Mouse (Mus musculus): ENCODE measurements at regions not wholly inside any gene's neighbourhood (a gene's known extent, or its start where the extent isn't known, plus 50 kb on each side); places are given as distances from the start of the nearest gene placed in this dataset.

DNA sequence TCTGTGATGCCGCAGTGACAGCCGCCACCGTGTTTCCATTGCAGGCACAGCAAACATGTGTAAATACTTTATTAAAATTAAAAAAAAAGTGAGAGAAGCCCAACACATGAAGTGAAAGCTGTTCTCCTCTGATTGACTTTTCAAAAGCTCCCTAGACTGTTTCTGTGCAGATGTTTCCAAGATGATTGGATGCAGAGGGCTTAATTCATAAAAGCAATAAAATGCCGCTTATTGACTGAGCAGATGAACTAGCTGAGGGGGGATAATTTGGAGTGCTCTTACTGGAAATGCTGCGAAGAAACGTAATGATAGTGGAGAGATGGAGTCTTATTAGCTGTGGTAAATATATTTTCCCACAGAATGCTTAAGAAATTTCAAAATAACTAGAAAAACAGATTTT is 170.4 kb downstream of the Rnf144a start:
- no peak for DNase-seq (ENCODE audit: low read depth, low spot score)

DNA sequence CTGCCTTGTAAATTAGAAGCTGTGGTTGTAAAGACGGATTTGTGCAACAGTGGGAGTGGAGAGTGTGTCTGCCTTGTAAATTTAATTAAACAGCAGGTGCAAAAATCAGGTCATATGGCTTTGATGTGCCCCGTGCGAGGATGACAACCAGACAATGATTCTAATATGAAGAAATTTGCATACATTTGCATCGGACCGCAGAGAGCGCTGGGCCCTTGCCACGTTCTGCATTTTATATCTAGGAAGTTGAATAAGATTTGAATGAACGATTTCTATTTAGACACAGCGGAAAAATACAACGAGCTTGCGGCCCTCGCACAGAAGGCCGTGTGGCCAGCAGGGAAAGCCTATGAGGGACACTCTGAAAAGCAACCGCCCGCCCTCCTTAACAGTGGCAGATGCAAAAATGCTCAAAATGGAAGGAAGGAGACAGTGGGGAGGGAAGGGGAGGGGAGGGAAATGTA is 187.5 kb downstream of the Rnf144a start:
- DNase-seq (ENCODE audit: low read depth, low spot score): peak; percentile 53

DNA sequence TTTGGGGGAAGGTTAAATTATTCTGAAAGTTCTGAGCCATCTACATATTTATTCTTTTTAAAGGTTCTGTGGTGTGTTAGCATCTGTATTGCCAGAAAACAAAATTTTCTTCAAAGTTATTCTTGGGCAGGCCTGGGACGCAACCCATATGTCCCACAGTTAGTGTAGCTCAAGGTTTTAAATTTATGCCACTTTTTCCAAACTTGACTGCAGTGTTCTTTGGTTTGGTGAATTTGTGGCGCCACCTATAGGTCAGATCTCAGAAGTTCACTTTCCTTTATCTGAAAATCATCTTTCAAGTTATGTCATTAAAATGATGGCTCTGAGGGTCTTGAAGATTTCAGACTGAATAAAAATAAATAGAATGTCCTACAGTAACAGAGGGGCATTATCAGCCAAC is 188.7 kb downstream of the Rnf144a start:
- DNase-seq (ENCODE audit: low read depth, low spot score): peak; percentile 69

DNA sequence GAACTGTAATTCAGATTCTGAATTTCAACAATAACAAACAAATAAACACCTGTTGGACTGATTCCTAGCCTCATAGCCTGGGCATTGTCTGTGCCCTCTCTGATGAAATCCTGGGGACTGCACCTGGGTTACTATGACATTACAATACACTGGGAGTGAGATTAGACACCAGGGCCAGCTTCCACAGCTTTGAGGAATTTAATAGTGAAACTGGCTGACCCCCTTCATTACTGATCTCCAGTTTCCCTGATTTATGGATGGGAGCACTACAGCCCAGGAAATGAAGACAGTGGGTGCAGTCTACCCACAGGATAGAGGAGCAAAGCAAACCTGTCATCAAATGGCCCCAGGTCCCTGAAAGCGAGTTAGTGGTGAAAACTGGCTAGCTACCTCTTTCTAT is 202.6 kb downstream of the Rnf144a start:
- no peak for DNase-seq (ENCODE audit: low read depth, low spot score)

DNA sequence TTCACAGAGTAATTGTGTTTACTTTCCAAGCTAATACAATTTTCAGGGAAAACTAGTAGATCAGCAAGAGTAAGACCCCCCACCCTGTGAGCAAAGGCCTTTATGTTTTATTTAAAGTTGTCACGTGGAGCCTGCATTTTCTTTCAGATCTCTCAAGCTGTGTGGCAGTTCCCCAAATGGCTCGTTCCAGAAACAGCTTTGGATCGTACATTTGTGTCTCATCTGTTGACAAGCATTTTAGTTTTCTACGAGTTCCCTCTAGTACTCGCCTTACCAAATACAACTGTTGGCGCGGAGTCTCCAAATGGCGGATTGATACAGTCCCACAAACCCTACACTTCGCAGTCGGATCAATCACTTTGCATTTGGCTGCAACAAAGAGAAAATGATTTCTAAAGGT is 203.6 kb downstream of the Rnf144a start:
- DNase-seq (ENCODE audit: low read depth, low spot score): no peak

DNA sequence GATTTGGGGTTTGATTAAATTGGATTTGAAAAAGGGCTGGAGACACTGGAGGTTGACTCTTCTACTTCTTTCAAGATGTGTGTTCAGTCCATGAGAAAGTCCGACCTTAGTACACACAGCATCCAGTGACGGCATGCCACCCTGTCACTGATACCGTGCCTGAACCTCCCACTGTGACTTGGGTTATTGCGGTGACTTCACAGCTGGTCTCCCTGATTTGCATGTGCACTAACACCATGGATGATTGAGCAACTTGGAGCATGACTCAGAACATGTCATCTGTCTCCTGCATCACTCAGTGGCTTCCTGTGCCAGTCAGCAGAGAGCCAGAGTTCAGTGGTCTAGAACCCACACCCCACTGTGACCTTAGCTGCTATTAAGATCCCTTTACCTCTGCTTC is 208.3 kb downstream of the Rnf144a start:
- DNase-seq (ENCODE audit: low read depth, low spot score): no peak

DNA sequence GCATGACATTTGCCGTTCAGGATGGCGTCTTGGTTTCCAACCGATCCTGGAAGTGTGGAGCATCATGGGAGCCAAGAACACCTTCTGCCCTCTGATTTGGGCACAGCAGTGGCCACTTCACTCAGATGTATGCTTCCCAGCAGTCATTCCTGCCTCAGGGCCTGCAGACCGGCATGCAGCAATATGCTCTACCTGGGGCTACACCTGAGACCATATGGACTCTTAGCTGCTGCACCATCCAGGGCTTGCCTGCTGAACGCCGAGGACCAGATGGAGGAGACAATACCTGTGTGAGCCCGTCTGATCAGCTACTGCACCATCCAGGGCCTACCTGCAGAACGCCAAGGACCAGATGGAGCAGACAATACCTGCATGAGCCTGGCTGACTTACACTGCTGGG is 209.0 kb downstream of the Rnf144a start:
- no peak for DNase-seq (ENCODE audit: low read depth, low spot score)

DNA sequence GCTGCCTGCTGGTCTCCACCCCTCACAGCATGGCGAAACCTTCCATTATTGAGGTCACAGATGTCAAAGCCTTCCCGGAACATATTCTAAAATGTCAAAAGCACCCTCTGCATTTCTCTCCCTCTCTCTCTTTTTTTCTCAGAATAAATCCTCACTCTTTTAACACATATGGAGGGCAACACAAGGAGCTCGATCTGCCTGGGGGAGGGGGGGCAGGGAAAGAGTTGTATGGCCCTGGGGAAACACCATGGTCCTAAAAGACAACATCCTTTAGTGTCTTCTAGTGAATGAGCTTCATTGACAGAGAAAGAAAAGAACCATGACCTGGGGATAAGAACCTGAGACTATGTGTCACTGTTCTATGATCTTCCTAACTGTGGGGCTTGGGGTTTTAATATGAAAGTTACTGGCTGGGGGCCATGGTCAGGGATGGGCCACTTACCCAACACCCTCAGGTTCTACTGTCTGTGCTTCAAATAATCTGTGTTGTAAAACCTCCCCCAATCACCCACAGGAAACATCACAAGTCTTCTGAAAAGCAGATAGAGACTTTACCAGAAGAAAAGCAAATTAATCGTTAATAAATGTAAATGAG is 223.0 kb downstream of the Rnf144a start:
- no peak for DNase-seq (ENCODE audit: low read depth, low spot score)

DNA sequence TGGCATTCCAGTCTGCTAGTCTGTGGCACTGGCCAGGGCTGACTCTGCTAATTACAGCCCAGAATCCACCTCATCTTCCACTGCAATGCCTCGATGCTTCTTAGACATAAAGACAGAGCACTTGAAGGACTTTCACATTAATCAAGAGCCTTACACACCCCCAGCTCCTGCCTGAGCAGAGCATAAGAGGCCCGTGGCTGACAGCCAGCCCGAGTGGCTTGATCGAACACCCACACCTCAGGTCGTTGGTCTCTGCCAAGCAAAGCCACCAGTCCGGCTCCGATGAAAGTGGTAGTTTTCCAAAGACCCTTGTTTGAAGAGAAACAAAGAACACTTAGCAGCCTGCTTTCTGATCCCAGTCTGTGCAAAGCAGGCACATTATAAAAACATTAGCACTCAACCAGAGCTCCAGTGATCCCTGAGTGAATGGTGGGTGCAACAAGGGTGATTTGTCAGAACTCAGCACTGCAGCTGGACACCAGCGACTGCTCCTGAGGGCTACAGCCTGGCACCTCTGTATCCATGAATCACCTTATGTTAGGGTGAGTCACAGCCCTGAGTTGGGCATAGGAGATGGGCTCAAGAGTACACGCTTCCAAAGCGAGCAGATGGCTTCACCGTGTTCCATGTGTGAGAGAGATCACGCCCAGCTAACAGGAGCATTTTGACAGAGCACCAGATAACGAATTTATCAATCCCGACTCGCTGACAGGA is 223.6 kb downstream of the Rnf144a start:
- no peak for DNase-seq (ENCODE audit: low read depth, low spot score)

DNA sequence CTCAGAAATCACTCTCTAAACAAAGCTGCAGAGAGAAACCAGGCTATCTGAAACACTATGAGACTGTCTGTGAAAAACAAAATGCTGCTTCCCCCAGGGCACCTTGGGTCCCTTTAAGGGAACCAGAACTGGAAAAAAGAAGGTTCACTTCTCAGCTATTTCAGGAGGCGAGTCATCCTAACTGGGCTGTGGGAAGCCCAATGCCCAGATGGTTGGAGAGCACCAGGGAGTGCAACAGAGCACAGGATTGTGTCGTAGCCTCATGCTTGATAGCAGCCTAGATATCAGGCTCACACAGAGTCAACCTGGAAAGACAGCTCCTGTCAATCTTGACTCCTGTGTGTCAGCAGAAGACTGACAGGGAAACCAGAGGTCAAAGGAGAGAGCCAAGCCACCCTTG is 226.1 kb downstream of the Rnf144a start:
- no peak for DNase-seq (ENCODE audit: low read depth, low spot score)

DNA sequence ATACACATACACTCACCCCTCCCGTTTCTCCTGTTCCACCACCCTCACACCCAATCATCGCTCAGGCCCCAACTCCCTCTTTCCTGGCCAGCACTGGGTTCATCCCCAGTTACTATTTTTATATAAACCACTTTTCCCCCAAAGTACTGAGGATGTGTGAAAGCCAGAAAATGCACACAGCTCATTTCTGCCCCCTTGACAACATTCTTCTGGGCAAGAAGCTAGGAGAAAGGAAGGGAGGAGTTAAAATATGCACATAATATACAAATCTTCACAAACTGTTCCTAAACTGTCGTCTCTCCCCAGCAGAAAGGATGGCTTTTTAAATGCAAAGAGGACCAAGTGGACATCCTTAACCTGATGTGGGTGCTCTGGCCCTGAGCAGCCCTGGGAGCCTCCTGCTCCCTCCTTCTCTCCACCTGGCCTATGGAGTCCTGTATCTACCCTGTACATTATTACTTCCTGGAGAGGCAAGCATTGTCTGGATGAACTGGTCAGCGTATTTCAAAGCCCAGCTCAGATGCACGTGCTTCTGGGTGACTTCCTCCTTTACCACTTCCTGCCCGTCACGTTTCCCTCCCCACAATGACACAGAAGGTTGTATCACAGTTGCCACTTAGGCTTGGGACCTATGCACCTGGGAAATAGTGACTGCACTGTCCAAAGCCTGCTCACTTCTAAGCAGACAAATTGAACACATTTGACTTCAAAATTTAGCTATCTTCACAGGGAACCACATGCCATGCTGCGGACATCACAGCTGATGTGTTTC is 227.8 kb downstream of the Rnf144a start:
- no peak for DNase-seq (ENCODE audit: low read depth, low spot score)

DNA sequence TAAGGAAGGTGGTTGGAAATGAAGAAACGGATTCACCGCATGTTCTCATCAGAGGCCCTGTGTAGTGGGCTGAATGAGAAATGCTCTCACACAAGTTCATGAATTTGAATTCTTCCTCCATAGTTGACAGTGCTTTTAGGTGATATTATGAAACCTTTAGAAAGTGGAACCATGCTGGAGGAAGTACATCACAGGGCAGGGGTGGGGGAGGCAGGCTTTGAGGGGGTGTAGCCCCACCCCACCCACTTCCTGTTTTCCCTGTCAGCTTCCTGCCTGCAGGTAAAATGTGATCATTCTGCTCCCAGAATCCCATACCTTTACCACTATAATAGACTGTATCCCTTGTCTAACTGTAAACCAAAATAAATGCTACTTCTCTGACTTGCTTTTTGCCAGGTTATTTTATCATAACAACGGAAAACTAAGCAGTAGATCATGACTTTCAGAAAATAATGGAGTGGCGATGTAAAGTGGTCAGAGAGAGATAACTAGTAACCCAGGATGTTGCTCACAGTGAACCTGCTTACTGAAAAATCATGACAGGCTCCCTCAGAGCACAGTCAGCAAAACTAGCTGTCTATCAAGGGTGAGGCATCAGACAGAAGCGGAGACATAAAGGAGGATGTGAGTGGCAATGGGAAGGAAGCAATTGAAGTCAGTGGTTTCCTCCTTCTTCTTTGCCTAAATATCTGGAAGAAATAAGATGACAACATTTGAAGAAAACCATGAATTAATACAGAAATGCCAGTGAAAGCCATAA is 230.2 kb downstream of the Rnf144a start:
- DNase-seq (ENCODE audit: low read depth, low spot score): no peak

DNA sequence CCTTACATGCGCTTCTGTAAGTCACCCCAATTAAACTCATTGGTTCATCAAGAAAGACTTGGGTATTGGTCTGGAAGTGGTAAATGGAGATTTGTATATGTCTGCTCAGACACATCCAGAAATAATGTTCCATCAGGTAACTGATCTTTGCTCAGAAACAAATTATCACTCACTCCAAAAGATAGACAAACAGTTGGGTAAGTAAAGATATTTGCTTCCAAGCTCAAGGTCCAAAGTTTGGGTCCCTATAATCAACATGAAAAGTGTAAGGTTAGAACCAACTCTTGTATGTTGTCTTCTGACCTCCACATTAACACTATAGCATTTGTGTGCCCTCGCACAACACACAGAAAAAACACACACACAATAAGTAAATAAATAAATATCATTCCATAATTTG is 232.0 kb downstream of the Rnf144a start:
- DNase-seq (ENCODE audit: low read depth, low spot score): no peak

DNA sequence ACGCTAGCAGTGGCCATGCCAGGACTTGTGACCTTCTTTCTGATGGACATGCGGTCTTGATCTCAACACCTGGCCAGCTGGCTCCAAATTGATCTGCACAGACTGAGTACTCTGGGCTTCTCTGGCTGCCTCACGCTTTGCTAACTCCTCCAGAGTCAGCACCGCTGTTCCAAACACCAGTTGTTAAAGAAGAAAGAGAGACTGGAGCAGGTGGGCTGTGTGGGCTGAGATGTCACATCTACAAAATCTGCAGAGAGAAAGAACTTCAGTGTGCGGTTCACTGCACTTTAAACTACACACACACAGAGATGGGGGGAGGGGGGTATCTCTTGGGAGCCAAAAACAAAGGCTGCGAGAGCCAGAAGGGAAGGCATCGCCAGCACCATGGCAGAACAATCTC is 234.2 kb downstream of the Rnf144a start:
- peak; percentile 73 for DNase-seq (ENCODE audit: low read depth, low spot score)

DNA sequence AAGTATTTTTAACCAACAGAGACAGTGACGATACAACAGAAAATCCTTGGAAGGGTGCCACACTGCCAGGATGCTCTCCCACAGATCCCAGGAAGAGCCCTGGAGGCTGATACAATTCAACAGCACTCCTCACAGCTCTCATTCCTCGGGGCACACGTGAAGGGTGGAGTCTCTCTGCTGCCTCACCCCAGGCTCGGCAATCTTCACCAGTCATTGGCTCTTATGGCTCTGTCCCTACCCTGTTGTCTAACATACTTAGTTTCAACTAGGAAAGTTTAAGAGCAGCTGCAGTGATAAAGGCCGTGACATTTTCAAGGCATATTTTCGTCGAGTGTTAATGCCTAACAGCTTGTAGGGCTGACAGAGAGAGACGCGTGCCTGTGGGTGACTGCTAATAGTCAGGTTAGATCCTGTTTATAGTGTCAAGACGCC is 238.8 kb downstream of the Rnf144a start:
- no peak for DNase-seq (ENCODE audit: low read depth, low spot score)

DNA sequence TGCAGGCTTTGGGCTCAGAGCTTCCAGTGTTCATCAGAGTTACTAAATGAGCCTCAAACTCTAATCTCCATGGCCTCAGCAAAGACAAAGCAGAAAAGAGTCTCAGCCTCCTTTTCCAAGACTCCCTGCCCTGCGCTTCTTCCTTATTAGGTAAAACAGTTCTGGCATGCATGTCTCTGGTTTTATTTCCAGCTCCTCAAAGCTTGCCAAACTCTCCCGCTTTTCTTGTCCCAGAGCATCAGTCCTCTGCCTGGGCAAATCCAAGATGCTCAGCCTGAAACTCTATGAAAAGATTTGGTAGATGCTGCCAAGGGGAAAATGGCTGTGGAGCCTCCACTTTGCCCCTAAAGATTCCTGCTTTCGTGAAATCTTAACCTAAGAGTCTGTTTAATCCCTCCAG is 251.6 kb downstream of the Rnf144a start:
- DNase-seq (ENCODE audit: low read depth, low spot score): peak; percentile 66

DNA sequence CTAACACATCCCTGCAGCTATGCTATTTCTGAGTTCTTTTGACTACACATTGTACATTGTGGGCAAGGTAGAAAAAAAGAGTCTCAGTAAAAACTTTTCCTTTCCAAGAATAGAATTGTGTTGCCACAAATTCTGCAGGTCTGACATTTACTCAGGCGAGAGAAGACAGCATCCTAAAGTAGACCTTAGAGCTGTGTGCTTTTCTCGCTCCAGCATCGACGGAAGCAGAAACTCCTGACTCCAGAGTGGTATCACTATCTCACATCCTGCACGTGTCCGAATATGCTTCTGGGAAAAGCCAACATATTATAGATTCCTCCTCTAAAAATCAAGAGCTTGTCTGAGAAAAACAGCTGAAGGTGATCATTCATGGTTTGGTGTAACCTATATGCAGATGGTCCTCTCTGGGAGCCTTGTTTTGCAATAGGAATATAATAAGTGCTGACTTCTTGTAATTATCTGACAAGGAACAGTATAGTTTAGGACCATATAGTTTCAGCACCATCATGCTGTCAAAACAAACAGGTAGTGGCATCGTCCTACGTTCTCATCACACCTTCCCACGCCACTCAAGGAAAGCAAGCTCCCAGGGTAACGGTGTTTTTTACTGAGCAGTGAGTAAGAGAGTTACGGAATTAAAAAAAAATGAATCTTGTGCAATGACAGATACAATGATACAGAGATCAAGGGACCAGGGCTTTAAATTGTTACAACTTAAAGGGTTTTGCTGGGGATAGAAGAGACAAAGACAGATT is 254.0 kb downstream of the Rnf144a start:
- no peak for DNase-seq (ENCODE audit: low read depth, low spot score)

DNA sequence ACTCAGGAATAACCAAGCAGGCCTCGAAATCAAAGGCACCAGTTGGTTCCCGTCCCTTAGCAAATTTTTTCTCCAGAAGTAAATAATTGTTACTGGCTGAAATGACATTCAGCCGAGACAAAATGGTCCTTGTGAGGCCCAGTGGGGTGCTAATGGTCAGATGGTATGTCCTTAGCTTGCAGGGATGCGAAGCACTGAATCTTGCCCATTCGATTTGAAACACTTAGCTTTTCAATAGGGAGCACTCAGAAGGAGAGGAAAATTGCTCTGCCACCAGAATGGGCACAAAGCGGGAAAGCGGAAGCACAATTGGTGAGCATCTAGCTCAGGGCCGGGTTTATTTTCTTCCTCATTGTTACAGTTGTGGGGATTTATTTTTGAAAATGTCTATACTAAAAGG is 262.1 kb downstream of the Rnf144a start:
- no peak for DNase-seq (ENCODE audit: low read depth, low spot score)

DNA sequence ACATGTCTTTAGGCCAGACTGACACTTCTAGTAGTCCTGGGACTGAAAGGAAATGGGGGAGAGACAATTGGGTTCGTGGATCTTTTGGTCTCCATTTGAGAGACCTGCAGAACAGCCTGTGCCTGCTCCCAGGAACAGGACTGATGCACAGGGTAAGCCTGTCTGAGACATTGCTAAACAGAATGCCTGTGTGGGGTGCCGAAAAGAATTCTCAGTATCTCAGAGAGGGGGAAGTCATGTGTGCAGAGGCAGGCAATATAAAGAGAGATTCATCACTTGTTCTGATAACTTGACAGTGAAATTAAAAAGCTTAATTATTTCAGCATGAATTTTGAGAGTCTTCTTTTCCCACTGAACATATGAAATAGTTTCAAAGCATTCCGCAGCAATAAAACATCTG is 268.7 kb downstream of the Rnf144a start:
- no peak for DNase-seq (ENCODE audit: low read depth, low spot score)

DNA sequence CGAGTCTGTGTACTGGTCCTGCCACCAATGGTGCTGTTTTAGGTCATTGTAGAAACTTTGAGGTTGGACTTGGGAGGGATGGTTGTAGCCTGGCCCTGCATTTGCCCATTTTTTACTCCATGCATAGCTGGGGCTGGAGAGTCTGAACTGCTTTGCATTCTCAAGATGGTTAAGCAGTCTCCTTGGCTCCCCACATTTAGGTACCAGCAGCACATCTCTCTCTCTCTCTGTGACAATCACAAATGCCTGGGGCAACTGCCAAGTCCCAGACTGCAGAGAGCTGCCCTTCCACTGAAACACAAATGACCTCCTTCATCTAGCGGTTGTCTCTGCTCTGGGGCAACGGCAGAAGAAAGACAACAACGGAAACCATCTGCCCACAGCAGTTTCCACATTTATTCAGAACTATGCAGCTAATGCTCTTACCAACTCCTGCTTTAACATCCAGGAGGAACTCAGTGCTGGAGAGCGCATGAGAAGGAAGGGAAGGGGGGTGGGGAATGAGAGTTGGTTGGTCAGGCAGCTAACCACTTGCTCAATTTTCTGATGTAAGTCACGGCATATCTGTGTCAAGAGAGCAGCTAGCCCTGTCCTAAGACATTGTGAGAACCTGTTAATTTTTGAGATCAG is 269.9 kb downstream of the Rnf144a start:
- DNase-seq (ENCODE audit: low read depth, low spot score): no peak

DNA sequence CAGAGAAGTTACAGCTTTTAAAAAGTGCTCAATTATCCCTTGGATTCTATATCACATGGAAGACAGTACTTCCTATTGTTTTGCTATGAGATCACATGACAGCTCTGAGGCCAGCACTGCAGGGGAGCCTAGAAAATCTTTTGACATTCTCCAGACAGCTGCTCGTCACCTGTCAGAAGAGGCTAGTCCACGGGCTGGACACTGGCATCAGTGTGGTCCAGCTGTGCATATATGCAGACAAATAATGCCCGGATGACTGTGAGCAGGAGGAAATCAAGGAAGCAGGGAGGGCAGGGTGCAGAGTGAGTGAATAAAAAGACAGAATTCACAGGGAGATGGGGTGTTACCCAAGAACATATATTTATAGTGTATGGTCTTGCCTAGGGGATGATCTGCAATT is 270.4 kb downstream of the Rnf144a start:
- no peak for DNase-seq (ENCODE audit: low read depth, low spot score)
